Comparison of ENCODE assay signal across 27 mouse cellular contexts in genomic region chr7:82993136-82993535, GRCm38 (mm10).
A peak's percentile ranks its signal among the peaks of the same experiment; 100 is the strongest.
DNase-seq lines count a peak whose midpoint lies in the region; ATAC-seq and TF ChIP-seq lines count a peak whose summit lies in the region.
"Had no signal": no experiment of that assay in that cellular context is flagged by ENCODE, and none has a peak within 500 bp of the region (broad histone marks: within the 10 kb centered on the region; RNA-seq: fewer than 3 reads in every experiment).

No protein-coding gene starts in this region.

- H3K9me3 ChIP-seq in lung, postnatal 0 days (ENCODE audit: low read length): no peaks in the 10 kb centered on the region
- H3K9me3 ChIP-seq in forebrain, postnatal 0 days (ENCODE audit: low read length): no peaks in the 10 kb centered on the region
- H3K9me3 ChIP-seq: embryonic facial prominence, embryonic 15.5 days; forebrain, embryonic 15.5 days; limb, embryonic 12.5 days; liver, embryonic 12.5 days; midbrain, embryonic 12.5 days; neural tube, embryonic 12.5 days had no signal

- H3K4me2 ChIP-seq in lung, postnatal 0 days (replicated peaks; ENCODE audit: low read depth, low read length): no peak overlapping the region
- H3K4me2 ChIP-seq in forebrain, postnatal 0 days (ENCODE audit: low read depth): no peak overlapping the region
- H3K4me2 ChIP-seq: embryonic facial prominence, embryonic 15.5 days; forebrain, embryonic 15.5 days; hindbrain, embryonic 14.5 days; limb, embryonic 12.5 days; liver, embryonic 12.5 days; midbrain, embryonic 12.5 days; neural tube, embryonic 12.5 days had no signal

- no peak overlapping the region for H3K4me3 ChIP-seq in cortical plate, adult 2 months (ENCODE audit: insufficient read depth, low read length)
- no peak overlapping the region for H3K4me3 ChIP-seq in lung, postnatal 0 days (ENCODE audit: low read depth, low read length)
- H3K4me3 ChIP-seq in forebrain, postnatal 0 days (ENCODE audit: low read depth, low read length): no peak overlapping the region
- H3K4me3 ChIP-seq: embryonic facial prominence, embryonic 15.5 days; forebrain, embryonic 15.5 days; gastrocnemius, adult 2 months; limb, embryonic 12.5 days; liver, embryonic 12.5 days; midbrain, embryonic 12.5 days; neural tube, embryonic 12.5 days had no signal

- no peak for TF ChIP-seq CTCF in cortical plate, adult 2 months (IDR thresholded peaks at IDR 0.05; ENCODE audit: extremely low read depth, insufficient read depth, low read length)
- TF ChIP-seq CTCF in lung, postnatal 0 days (IDR thresholded peaks at IDR 0.05): no peak
- no peak for TF ChIP-seq CTCF in forebrain, postnatal 0 days (IDR thresholded peaks at IDR 0.05; ENCODE audit: low read depth)

- H3K27me3 ChIP-seq in lung, postnatal 0 days (replicated peaks; ENCODE audit: insufficient read depth, low read length): no peaks in the 10 kb centered on the region
- no peaks in the 10 kb centered on the region for H3K27me3 ChIP-seq in forebrain, postnatal 0 days (ENCODE audit: insufficient read depth, low read length)
- H3K27me3 ChIP-seq: embryonic facial prominence, embryonic 15.5 days; forebrain, embryonic 15.5 days; limb, embryonic 12.5 days; liver, embryonic 12.5 days; midbrain, embryonic 12.5 days; neural tube, embryonic 12.5 days had no signal

- peak; percentile 12 for DNase-seq in layer of hippocampus, adult 9-10 months (ENCODE audit: low spot score)
- DNase-seq in layer of hippocampus, adult 11-12 months (ENCODE audit: low spot score): no peak
- peak; percentile 39 to 57 for DNase-seq in left cerebral cortex, adult 18-20 months (ENCODE audit: low spot score in 2 of 2)
- peak; percentile 49 to 64 for DNase-seq in right cerebral cortex, postnatal 10 days (ENCODE audit: low spot score in 2 of 2)
- no peak for DNase-seq in lung, postnatal 0 days (ENCODE audit: low spot score)
- no peak for DNase-seq in forebrain, postnatal 0 days
- DNase-seq in lung, postnatal 36 days: no peak
- DNase-seq: adrenal gland, postnatal 25 days; cerebellum, adult 11-12 months; cerebellum, postnatal 25 days; embryo, embryonic 11 days; gastrocnemius, adult 2 months; heart, postnatal 4 days; kidney, postnatal 10 days; lung, adult 18-20 months; lung, postnatal 14 days; retina, postnatal 1 day; thymus, postnatal 4 days had no signal

- 0 out of 2 replicates have a peak overlapping the region, but pooled peaks have one; percentile 58 for H3K27ac ChIP-seq in cortical plate, adult 2 months (ENCODE audit: insufficient read depth, low read length)
- H3K27ac ChIP-seq in lung, postnatal 0 days (ENCODE audit: low read length): no peak overlapping the region
- no peak overlapping the region for H3K27ac ChIP-seq in forebrain, postnatal 0 days (ENCODE audit: low read depth, low read length)
- H3K27ac ChIP-seq: embryonic facial prominence, embryonic 15.5 days; forebrain, embryonic 15.5 days; gastrocnemius, adult 2 months; hindbrain, embryonic 14.5 days; limb, embryonic 12.5 days; liver, embryonic 12.5 days; midbrain, embryonic 12.5 days; neural tube, embryonic 12.5 days had no signal

- no peak for ATAC-seq in lung, postnatal 0 days
- no peak for ATAC-seq in forebrain, postnatal 0 days
- ATAC-seq: forebrain, embryonic 15.5 days; inflammation-experienced regulatory T-cells, adult 6 months; liver, embryonic 12.5 days had no signal

- H3K36me3 ChIP-seq in lung, postnatal 0 days (ENCODE audit: insufficient read depth, low read length): no peaks in the 10 kb centered on the region
- no peaks in the 10 kb centered on the region for H3K36me3 ChIP-seq in forebrain, postnatal 0 days (ENCODE audit: insufficient read depth)
- H3K36me3 ChIP-seq: embryonic facial prominence, embryonic 15.5 days; forebrain, embryonic 15.5 days; limb, embryonic 12.5 days; liver, embryonic 12.5 days; midbrain, embryonic 12.5 days; neural tube, embryonic 12.5 days had no signal

- TF ChIP-seq POLR2A in cortical plate, adult 2 months (IDR thresholded peaks at IDR 0.05; ENCODE audit: extremely low read depth, insufficient read depth, low read length): no peak

- no peak for TF ChIP-seq EP300 in lung, postnatal 0 days (IDR thresholded peaks at IDR 0.05)

- no peak overlapping the region for H3K9ac ChIP-seq in lung, postnatal 0 days (replicated peaks; ENCODE audit: low read depth)
- H3K9ac ChIP-seq in forebrain, postnatal 0 days: no peak overlapping the region
- H3K9ac ChIP-seq: embryonic facial prominence, embryonic 15.5 days; forebrain, embryonic 15.5 days; hindbrain, embryonic 14.5 days; limb, embryonic 12.5 days; liver, embryonic 12.5 days; midbrain, embryonic 12.5 days; neural tube, embryonic 12.5 days had no signal

- 67% methylated on average over 5 of the region's 5 CpGs for WGBS in lung, postnatal 0 days
- 81% methylated on average over 5 of the region's 5 CpGs for WGBS in forebrain, postnatal 0 days

- peaks cover 3% of the 10 kb centered on the region for H3K4me1 ChIP-seq in cortical plate, adult 2 months (ENCODE audit: control insufficient read depth, insufficient read depth, low read length)
- H3K4me1 ChIP-seq in lung, postnatal 0 days (ENCODE audit: insufficient read depth, low read depth, low read length): no peaks in the 10 kb centered on the region
- H3K4me1 ChIP-seq in forebrain, postnatal 0 days (ENCODE audit: insufficient read depth): no peaks in the 10 kb centered on the region
- H3K4me1 ChIP-seq: embryonic facial prominence, embryonic 15.5 days; forebrain, embryonic 15.5 days; limb, embryonic 12.5 days; liver, embryonic 12.5 days; midbrain, embryonic 12.5 days; neural tube, embryonic 12.5 days had no signal

Comparison
In these comparisons a context has a peak if more than half of its experiments do, and no peak if none do; other contexts are left out.
1. DNase-seq: peak in layer of hippocampus, adult 9-10 months (single experiment), left cerebral cortex, adult 18-20 months (2 of 2) and right cerebral cortex, postnatal 10 days (2 of 2); none in layer of hippocampus, adult 11-12 months (single experiment), lung, postnatal 0 days (single experiment), forebrain, postnatal 0 days (single experiment) and lung, postnatal 36 days (single experiment).